Mouse (Mus musculus) brown adipose tissue, adult 24 weeks (tissue): ENCODE data around the gene BC005561. TPM values are rescaled to one million over a fixed set of nuclear protein-coding genes. Genes with fewer than 3 reads are reported as not detected.
"Not testable (repeated sequence)": the region's sequence is repeated elsewhere in the genome, so short reads cannot be mapped to it uniquely, and the experiment has no call there.

ENCODE experiments used
- H3K27ac ChIP-seq: fragments of 200-500 bp; replicated peaks from 2 replicates; pipeline ENCODE4 v1.5.1; 2012; ENCODE audit warnings: low read depth, mild to moderate bottlenecking, low read length
- H3K4me1 ChIP-seq: fragments of 200-500 bp; 2 replicates; pipeline ENCODE4 v1.6.1; 2012; ENCODE audit warnings: low read length, mixed read lengths; ENCODE audit not compliant: control insufficient read depth, insufficient read depth, insufficient read length
- H3K4me3 ChIP-seq: fragments of 200-500 bp; 2 replicates; pipeline ENCODE4 v1.5.1; 2012; ENCODE audit warnings: low read depth, mild to moderate bottlenecking, low read length, moderate library complexity; ENCODE audit not compliant: insufficient read depth
- polyA plus RNA-seq: library from polyadenylated mRNA; stranded (reverse); fragments of >200 nt; gene quantifications from 2 replicates; pipeline ENCODE4 v1.2.4, GENCODE M21; 2012; ENCODE audit not compliant: missing spikeins, insufficient read depth, insufficient read length

The BC005561 gene
- polyA plus RNA-seq, 1 experiment = 2.9 TPM

GRCm38 (mm10) chr5:104504883-104505282, 3.3 kb upstream of the BC005561 start:
- no peaks in the 10 kb centered on the region; the same call in 1 of the 2 replicates for H3K4me1 ChIP-seq
- no peak overlapping the region for H3K27ac ChIP-seq

DNA sequence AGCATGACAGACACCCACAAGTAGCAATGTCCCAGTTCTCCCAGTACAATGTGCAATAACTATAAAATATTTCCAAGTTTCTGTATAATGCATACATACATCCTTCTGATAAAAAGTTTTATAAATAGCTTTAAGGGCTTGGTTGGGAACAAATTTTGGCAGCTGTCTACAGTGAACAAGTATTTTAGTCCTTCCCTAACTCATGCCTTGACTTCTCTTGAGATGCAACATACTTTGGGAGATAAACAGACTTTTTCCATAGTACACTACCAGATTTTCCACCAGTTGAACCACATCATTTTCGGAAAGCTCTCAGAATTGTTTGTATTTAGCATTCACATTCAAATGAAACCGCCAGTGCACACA, 340 bp upstream of the BC005561 start:
- H3K4me1 ChIP-seq = no peaks in the 10 kb centered on the region; the same call in 1 of the 2 replicates
- H3K27ac ChIP-seq = no peak overlapping the region
- peak overlapping the region; percentile 31; the same call in 1 of the 2 replicates for H3K4me3 ChIP-seq

More at GRCm38 (mm10) chr5:104504883-104505282, 3.3 kb upstream of the BC005561 start:
- H3K4me3 ChIP-seq = no peak overlapping the region

- no peaks in the 10 kb centered on the region; the same call in 1 of the 2 replicates for H3K4me1 ChIP-seq
- H3K4me3 ChIP-seq = no peak overlapping the region
- no peak overlapping the region for H3K27ac ChIP-seq
Measured at GRCm38 (mm10) chr5:104511211-104511610, 3.1 kb downstream of the BC005561 start.

DNA sequence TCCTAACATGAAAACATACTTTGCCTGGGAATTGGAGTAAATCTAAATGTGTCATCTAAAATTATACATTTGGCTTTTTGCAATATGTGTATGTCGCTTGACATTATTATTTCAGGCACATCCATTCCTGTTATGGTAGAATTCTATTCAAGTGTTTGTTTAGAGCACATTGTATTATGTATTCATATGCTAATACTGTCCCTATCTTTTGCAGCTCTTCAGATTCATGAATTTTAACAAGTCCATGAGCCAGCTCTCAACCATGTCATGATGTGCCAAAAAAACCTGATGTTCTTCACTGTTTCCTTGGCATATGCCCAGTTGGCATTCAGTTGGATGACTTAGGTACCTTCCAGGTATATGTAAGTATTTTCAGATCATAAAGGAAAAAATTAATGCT, 30.5 kb downstream of the BC005561 start:
- Histone ChIP-seq H3K4me3 (no peak overlapping the region), H3K27ac (no peak overlapping the region), H3K4me1 (no peaks in the 10 kb centered on the region)

DNA sequence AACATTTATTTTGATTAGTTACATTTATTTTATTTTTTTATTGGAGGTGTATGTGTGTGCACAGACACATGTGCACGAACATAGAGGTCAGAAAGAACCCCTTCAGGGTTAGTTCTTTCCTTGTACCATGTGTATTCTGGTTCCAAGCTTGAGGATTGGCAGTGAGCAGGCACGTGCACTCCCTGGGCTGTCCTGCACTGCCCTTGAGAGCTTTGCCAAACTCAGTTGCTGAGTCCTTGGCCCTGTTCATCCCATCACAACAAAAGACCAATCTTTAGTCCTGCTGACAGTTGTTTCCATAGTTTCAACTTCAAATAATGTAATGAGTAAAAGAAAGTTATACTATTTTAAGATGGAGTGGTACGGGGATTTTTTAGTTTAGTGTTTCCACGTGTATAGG, 31.2 kb downstream of the BC005561 start:
- Histone ChIP-seq H3K27ac (no peak overlapping the region), H3K4me1 (no peaks in the 10 kb centered on the region), H3K4me3 (no peak overlapping the region)

DNA sequence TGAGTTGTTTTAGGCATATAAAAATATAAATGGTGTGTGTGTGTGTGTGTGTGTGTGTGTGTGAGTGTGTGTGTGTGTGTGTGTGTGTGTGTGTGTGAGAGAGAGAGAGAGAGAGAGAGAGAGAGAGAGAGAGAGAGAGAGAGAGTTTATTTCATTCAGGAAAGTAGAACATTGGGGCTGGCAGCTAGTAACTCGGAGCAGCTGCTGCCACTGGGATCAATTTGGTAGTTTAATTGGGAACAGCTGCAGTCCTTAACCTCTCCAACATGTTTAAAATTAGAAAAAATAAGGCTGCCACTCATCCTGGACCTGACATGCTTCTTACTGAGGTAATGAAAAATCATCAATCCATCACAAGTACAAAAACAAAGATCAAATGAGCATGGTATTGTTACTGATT, 59.9 kb downstream of the BC005561 start:
- not testable (repeated sequence) for H3K27ac ChIP-seq, H3K4me1 ChIP-seq, H3K4me3 ChIP-seq

- H3K4me3 ChIP-seq = peak overlapping the region; percentile 100; the same call in 1 of the 2 replicates
- H3K4me1 ChIP-seq = no peaks in the 10 kb centered on the region
- no peak overlapping the region for H3K27ac ChIP-seq
Measured at GRCm38 (mm10) chr5:104570766-104571165, 62.6 kb downstream of the BC005561 start.

GRCm38 (mm10) chr5:104571282-104571921, 63.2 kb downstream of the BC005561 start:
- peak overlapping the region; percentile 88 for H3K27ac ChIP-seq
- H3K4me3 ChIP-seq = peak overlapping the region; percentile 100
- not testable (repeated sequence) for H3K4me1 ChIP-seq

Other genes starting within 250 kb of the BC005561 start
- not detected in 2 replicates for gene Ibsp, start 209.2 kb upstream of the BC005561 start, polyA plus RNA-seq
- not detected in 2 replicates for gene Mepe, start 183.0 kb upstream of the BC005561 start, polyA plus RNA-seq
- 0.75 TPM in 1 of 2 replicates, not detected in the other for gene Spp1, start 73.2 kb upstream of the BC005561 start, polyA plus RNA-seq
- gene Pkd2, start 48.9 kb upstream of the BC005561 start, polyA plus RNA-seq = 11.5 and 13.8 TPM in 2 replicates